Mouse (Mus musculus): ENCODE results near the gene Exosc7.

The Exosc7 gene

GRCm38 (mm10) chr9:123112805-123113521 is at the start of gene Exosc7, which contains the start of gene Zdhhc3:
Gene Exosc7, plus strand, starts transcription at chr9:123113215.
Gene Zdhhc3, minus strand, starts transcription at chr9:123113205.
- DNase-seq (ENCODE audit: low spot score) = peak; percentile 86

- no peak for DNase-seq (ENCODE audit: low spot score)
Observed at GRCm38 (mm10) chr9:123079149-123079548, 33.9 kb upstream of the Exosc7 start.

GRCm38 (mm10) chr9:123080355-123080754 is 32.7 kb upstream of the Exosc7 start:
- no peak for DNase-seq (ENCODE audit: low spot score)

GRCm38 (mm10) chr9:123080796-123081195 is 32.2 kb upstream of the Exosc7 start:
- DNase-seq (ENCODE audit: low spot score) = no peak

- no peak for DNase-seq (ENCODE audit: low spot score)
Observed at GRCm38 (mm10) chr9:123085373-123085772, 27.6 kb upstream of the Exosc7 start.

- DNase-seq (ENCODE audit: low spot score) = no peak
Observed at GRCm38 (mm10) chr9:123087558-123087957, 25.5 kb upstream of the Exosc7 start.

GRCm38 (mm10) chr9:123090844-123091243 is 22.2 kb upstream of the Exosc7 start:
- no peak for DNase-seq (ENCODE audit: low spot score)

- no peak for DNase-seq (ENCODE audit: low spot score)
Observed at GRCm38 (mm10) chr9:123099631-123100455, 13.2 kb upstream of the Exosc7 start.

- no peak for DNase-seq (ENCODE audit: low spot score)
Observed at GRCm38 (mm10) chr9:123103425-123103824, 9.6 kb upstream of the Exosc7 start.

- DNase-seq (ENCODE audit: low spot score) = no peak
Observed at GRCm38 (mm10) chr9:123104362-123104761, 8.7 kb upstream of the Exosc7 start.

- DNase-seq (ENCODE audit: low spot score) = no peak
Observed at GRCm38 (mm10) chr9:123107186-123107585, 5.8 kb upstream of the Exosc7 start.

GRCm38 (mm10) chr9:123109188-123109587 is 3.8 kb upstream of the Exosc7 start:
- DNase-seq (ENCODE audit: low spot score) = no peak

GRCm38 (mm10) chr9:123111751-123112221 is 1.2 kb upstream of the Exosc7 start:
- DNase-seq (ENCODE audit: low spot score) = no peak

- no peak for DNase-seq (ENCODE audit: low spot score)
Observed at GRCm38 (mm10) chr9:123113931-123114330, 916 bp downstream of the Exosc7 start.

- DNase-seq (ENCODE audit: low spot score) = no peak
Observed at GRCm38 (mm10) chr9:123115566-123115965, 2.6 kb downstream of the Exosc7 start.

- no peak for DNase-seq (ENCODE audit: low spot score)
Observed at GRCm38 (mm10) chr9:123123017-123123416, 10.0 kb downstream of the Exosc7 start.

- DNase-seq (ENCODE audit: low spot score) = no peak
Observed at GRCm38 (mm10) chr9:123123571-123124412, 10.8 kb downstream of the Exosc7 start.

- DNase-seq (ENCODE audit: low spot score) = no peak
Observed at GRCm38 (mm10) chr9:123124413-123124981, 11.5 kb downstream of the Exosc7 start.

GRCm38 (mm10) chr9:123127663-123128062 is 14.6 kb downstream of the Exosc7 start:
- no peak for DNase-seq (ENCODE audit: low spot score)

- no peak for DNase-seq (ENCODE audit: low spot score)
Observed at GRCm38 (mm10) chr9:123132994-123133393, 20.0 kb downstream of the Exosc7 start.

GRCm38 (mm10) chr9:123136953-123137682 is 24.1 kb downstream of the Exosc7 start:
- no peak for DNase-seq (ENCODE audit: low spot score)
